Mouse (Mus musculus) forebrain, embryonic 12.5 days (tissue): ENCODE measurements around the gene Vps50. TPM values are rescaled to one million over a fixed set of nuclear protein-coding genes. Genes with fewer than 3 reads are reported as not detected.
"Not testable (repeated sequence)": the region's sequence is repeated elsewhere in the genome, so short reads cannot be mapped to it uniquely, and the experiment has no call there.

Experiments used
- ATAC-seq: fragments of 200-750 bp; cut with Nextera tagmentation; 2 replicates; pipeline ENCODE4 v1.8.0; 2017; ENCODE audit warnings: moderate TSS enrichment; ENCODE audit not compliant: low FRiP score
- H3K27ac ChIP-seq: fragments of 300-500 bp; sonication (generic); 2 replicates; pipeline ENCODE4 v1.5.1; 2016; ENCODE audit warnings: mild to moderate bottlenecking
- H3K27me3 ChIP-seq: fragments of 300-500 bp; sonication (generic); 2 replicates; pipeline ENCODE4 v1.6.1; 2016; ENCODE audit warnings: mild to moderate bottlenecking
- H3K36me3 ChIP-seq: fragments of 300-500 bp; sonication (generic); replicated peaks from 2 replicates; pipeline ENCODE4 v1.6.1; 2016; ENCODE audit warnings: mild to moderate bottlenecking
- H3K4me1 ChIP-seq: fragments of 300-500 bp; sonication (generic); 2 replicates; pipeline ENCODE4 v1.6.1; 2016
- H3K4me2 ChIP-seq: fragments of 300-500 bp; sonication (generic); 2 replicates; pipeline ENCODE4 v1.6.1; 2016; ENCODE audit warnings: mild to moderate bottlenecking, moderate library complexity
- H3K4me3 ChIP-seq: fragments of 300-500 bp; sonication (generic); replicated peaks from 2 replicates; pipeline ENCODE4 v1.5.1; 2016; ENCODE audit warnings: mild to moderate bottlenecking
- H3K9ac ChIP-seq: fragments of 300-500 bp; sonication (generic); 2 replicates; pipeline ENCODE4 v1.6.1; 2016; ENCODE audit warnings: mild to moderate bottlenecking
- H3K9me3 ChIP-seq: fragments of 300-500 bp; sonication (generic); 2 replicates; pipeline ENCODE4 v1.6.1; 2016
- WGBS: fragments of 180-500 bp; shearing (Covaris S2); methylation state at CpG from one replicate; pipeline ENCODE4 v1.1.7; 2016; 5-methylcytosine and 5-hydroxymethylcytosine counted together
- polyA plus RNA-seq: library from polyadenylated mRNA; unstranded; fragments of >200 nt; fragmentation: Nextera tagmentation; extraction: Ambion mirVana; gene quantifications from 2 replicates; pipeline ENCODE4 v1.2.1, GENCODE M21; 2016

Vps50 gene
- polyA plus RNA-seq, 1 experiment from 2014 or later = 47.1 TPM

GRCm38 (mm10) chr6:3573787-3574186, 75.6 kb downstream of the Vps50 start:
- Histone ChIP-seq H3K4me3 (no peak overlapping the region), H3K27ac (no peak overlapping the region), H3K27me3 (no peaks in the 10 kb centered on the region), H3K4me1 (no peaks in the 10 kb centered on the region), H3K36me3 (peaks cover 20% of the 10 kb centered on the region), H3K9ac (no peak overlapping the region), H3K4me2 (no peak overlapping the region), H3K9me3 (no peaks in the 10 kb centered on the region)
- ATAC-seq = no peak
- WGBS = 92% methylated on average over 8 of the region's 8 CpGs

GRCm38 (mm10) chr6:3585402-3585801, 87.2 kb downstream of the Vps50 start:
- Histone ChIP-seq H3K9ac (no peak overlapping the region), H3K36me3 (no peaks in the 10 kb centered on the region; the same call in 1 of the 2 replicates), H3K27ac (no peak overlapping the region), H3K4me3 (no peak overlapping the region), H3K27me3 (no peaks in the 10 kb centered on the region), H3K4me1 (no peaks in the 10 kb centered on the region), H3K9me3 (no peaks in the 10 kb centered on the region), H3K4me2 (no peak overlapping the region)
- WGBS = 90% methylated on average over 1 of the region's 1 CpGs
- ATAC-seq = no peak

- H3K27me3 ChIP-seq = no peaks in the 10 kb centered on the region
- H3K9me3 ChIP-seq = no peaks in the 10 kb centered on the region
- no peaks in the 10 kb centered on the region for H3K4me1 ChIP-seq
- no peak for ATAC-seq
- H3K4me2 ChIP-seq = no peak overlapping the region
- no peak overlapping the region for H3K27ac ChIP-seq
- H3K36me3 ChIP-seq = no peaks in the 10 kb centered on the region; the same call in none of the 2 replicates
- H3K9ac ChIP-seq = no peak overlapping the region
- WGBS = 94% methylated on average over 3 of the region's 3 CpGs
- no peak overlapping the region for H3K4me3 ChIP-seq
Observed at GRCm38 (mm10) chr6:3590289-3590904, 92.2 kb downstream of the Vps50 start.

GRCm38 (mm10) chr6:3594246-3594645, 96.1 kb downstream of the Vps50 start:
- no peak overlapping the region for H3K27ac ChIP-seq
- H3K4me2 ChIP-seq = no peak overlapping the region
- H3K9me3 ChIP-seq = no peaks in the 10 kb centered on the region
- H3K36me3 ChIP-seq = peaks cover 11% of the 10 kb centered on the region
- 91% methylated on average over 1 of the region's 1 CpGs for WGBS
- H3K4me3 ChIP-seq = no peak overlapping the region
- H3K4me1 ChIP-seq = no peaks in the 10 kb centered on the region
- H3K9ac ChIP-seq = no peak overlapping the region
- no peak for ATAC-seq
- H3K27me3 ChIP-seq = no peaks in the 10 kb centered on the region

GRCm38 (mm10) chr6:3612827-3613226, 114.6 kb downstream of the Vps50 start:
- H3K27ac ChIP-seq = no peak overlapping the region
- no peak for ATAC-seq
- H3K4me1 ChIP-seq = no peaks in the 10 kb centered on the region
- no peaks in the 10 kb centered on the region for H3K27me3 ChIP-seq
- WGBS = 93% methylated on average over 2 of the region's 2 CpGs
- H3K36me3 ChIP-seq = no peaks in the 10 kb centered on the region
- H3K9me3 ChIP-seq = no peaks in the 10 kb centered on the region
- H3K4me2 ChIP-seq = no peak overlapping the region
- no peak overlapping the region for H3K9ac ChIP-seq
- no peak overlapping the region for H3K4me3 ChIP-seq

GRCm38 (mm10) chr6:3620428-3621387, 122.5 kb downstream of the Vps50 start:
- H3K4me2 ChIP-seq, H3K9me3 ChIP-seq, H3K36me3 ChIP-seq, H3K27me3 ChIP-seq, H3K9ac ChIP-seq, H3K4me3 ChIP-seq, H3K27ac ChIP-seq, H3K4me1 ChIP-seq: not testable (repeated sequence)
- peak; percentile 75 for ATAC-seq
- WGBS = 66% methylated on average over 11 of the region's 13 CpGs

Other genes with a start within 250 kb of the Vps50 start
- gene Samd9l, start 98.8 kb upstream of the Vps50 start, polyA plus RNA-seq = 0.36 and 0.66 TPM in 2 replicates
- 2.3 and 2.7 TPM in 2 replicates for gene Hepacam2, start 84 bp upstream of the Vps50 start, polyA plus RNA-seq